Mouse (Mus musculus): ENCODE data around the gene Mrpl9.
A peak's percentile ranks its signal among the peaks of the same experiment; 100 is the strongest.

The Mrpl9 gene

DNA sequence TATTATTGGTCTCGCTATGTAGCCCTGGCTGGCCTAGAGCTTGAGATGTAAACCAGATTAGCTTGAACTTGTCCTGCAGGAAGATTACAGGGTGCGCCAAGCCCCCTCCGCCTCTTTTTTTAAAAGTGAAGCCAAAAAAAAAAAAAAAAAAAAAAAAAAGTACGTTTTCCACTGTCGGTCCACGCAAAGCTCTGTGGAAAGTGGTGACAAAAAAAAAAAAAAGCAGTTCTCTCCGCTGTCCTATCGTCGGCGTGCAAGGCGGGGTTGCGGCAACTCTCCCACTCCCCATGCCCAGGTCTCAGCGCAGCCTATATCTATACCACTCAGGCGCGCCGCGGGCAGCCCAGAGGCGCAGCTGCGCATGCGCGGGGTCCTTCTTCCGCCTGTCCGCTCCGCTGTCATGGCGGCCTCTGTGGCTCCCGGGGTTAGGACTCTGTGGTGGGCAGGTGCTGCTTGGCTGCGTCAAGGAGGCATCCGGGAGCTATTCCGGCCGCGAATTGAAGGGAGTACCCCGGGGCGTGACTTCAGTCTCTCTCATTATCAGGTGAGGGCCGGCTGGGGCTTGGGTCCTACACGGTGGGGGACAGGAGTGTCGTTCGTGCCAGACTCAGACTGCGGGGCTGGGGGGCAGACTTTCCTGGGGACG is at the start of gene Mrpl9:
Gene Mrpl9 (plus strand): TSS at position 368 of the 646 bp plus-strand sequence.
- peak; percentile 96 for DNase-seq (ENCODE audit: low spot score)

DNA sequence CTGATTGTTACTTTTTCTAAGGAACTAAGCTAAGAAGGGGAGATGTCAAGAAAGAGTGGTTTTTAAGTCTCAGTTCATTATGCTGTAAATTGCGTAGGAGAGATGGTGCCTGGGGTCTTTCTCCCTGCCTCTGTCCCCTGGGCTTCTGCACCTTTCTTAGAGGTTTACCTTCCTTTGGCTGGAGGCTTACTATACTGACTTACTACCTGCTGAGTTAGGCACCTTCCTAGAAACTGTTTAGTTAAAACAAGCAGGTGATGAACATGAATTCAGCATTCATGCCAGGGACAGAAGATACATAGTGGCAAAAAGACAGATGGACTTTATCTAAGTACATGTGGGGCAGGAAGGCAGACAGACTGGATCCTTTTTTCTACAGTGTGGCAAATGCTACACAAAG is 46.8 kb upstream of the Mrpl9 start:
- no peak for DNase-seq (ENCODE audit: low spot score)

DNA sequence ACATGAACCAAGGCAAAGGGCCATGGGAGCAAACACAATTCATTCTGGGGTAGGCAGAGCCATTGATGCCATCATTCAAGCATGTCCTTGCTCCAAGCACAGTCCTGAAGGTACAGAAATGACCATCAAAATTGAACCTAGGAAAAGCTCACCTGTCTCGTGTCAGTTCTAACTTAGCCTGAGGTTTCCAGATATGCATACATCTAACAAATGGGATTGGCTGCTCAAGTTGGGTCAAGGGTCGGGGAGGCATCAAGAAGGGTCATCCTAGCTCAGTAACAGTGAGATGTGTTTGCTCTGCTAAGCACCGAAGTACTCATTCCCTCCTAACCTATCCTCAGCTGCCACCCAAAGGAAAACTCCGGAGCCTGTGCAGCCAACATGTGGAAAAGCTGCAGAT is 46.3 kb upstream of the Mrpl9 start:
- no peak for DNase-seq (ENCODE audit: low spot score)

DNA sequence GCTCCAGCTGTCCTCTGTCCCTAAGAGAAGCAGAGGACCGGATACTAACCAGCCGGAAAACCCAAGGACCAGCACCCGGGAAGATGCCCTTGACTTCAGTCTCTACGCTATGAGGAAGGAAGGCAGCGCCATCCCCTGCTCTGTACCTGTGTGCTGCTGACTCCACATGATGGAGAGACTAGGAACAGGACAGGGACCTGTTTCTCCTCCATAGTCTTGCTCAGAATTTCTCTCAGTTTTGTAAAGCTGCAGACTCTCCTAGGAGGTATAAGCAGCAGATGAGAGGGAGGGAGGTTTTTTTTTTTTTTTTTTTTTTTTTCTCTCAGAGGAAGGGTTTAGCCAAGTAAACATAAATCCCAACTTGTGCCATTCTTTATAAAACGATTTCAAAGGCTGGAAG is 44.9 kb upstream of the Mrpl9 start, which contains the start of gene Lingo4:
Gene Lingo4 (plus strand): TSS at position 301 of the 400 bp plus-strand sequence.
- DNase-seq (ENCODE audit: low spot score), result no peak

DNA sequence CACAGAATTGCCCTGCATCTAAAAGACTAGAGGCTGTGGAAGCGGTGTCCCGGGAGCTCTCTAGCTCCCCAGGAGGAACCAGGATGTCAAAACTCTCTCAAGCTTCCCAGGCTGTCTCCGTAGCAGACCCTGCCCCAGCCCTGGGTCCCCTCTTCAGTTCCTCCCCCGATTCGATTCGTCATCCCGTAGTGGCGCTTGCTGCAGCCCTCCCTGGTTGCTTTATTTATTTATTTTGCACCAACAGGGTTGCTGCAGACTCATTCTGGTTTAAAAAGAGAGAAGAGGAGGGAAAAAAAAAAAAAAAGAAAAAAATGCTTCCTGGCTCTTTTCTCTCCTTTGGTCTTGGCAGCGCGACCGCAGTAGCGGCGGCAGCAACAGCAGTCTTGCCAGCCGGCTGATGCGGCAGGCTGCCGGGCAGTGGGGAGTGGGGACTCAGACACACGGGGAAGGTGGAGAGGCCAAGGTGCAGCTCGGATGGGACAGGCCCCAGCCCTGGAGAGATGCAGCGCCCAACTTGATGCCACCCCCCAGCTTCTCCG is 44.1 kb upstream of the Mrpl9 start:
- DNase-seq (ENCODE audit: low spot score), result peak; percentile 33

DNA sequence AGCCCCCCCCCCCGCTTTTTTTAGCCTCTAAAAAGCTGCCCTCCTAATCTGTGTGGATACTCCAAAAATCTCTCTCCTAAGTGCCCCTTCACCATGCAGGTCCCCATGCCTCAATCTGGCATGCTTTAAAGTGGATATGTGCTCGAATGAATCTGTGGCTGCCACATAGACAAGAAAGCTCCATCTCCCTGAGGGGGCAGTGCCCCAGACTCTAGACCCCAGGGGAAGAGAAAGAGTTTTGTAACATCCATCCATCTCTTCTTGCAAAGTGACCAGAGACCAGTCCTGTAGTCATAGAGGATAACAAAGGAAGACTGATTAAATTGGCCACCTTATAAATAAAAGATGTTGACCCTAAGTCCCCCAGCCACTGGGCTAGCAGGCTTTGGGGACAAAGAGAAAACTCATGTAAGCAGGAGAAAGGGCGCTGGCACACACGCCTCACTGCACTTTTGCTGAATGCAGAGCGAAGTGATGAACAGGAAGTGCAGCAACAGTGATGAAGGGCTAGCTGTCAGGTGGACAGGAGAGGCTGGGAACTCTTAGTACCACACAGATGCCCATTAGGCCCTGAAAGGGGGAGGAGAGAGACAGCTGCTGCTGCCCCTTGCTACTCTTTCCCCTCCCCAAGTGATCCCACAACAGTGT is 43.3 kb upstream of the Mrpl9 start:
- DNase-seq (ENCODE audit: low spot score), result no peak

- no peak for DNase-seq (ENCODE audit: low spot score)
Measured at GRCm38 (mm10) chr3:94402451-94402850, 40.7 kb upstream of the Mrpl9 start.

- DNase-seq (ENCODE audit: low spot score), result no peak
Measured at GRCm38 (mm10) chr3:94404366-94405054, 38.6 kb upstream of the Mrpl9 start.

- no peak for DNase-seq (ENCODE audit: low spot score)
Measured at GRCm38 (mm10) chr3:94405561-94405960, 37.6 kb upstream of the Mrpl9 start.

DNA sequence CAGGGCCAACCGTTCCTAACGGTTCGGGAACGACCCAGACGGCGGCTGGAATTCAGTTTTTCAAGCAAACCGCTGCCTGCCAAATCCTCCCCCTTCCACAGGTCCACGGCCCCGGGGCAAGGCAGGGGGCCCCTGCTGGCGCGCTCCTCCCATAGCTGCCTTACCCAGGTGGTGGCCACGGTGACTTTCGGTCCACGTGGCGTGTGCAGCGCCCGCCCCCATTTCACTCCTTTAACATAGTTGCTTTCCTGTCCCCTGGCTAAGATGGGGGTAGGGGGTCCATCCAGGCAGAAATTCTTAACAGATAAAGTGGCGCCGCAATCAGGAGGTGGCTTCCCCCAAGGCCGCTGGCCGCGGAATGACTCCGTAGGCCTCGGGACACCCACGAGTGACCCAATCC is 30.6 kb upstream of the Mrpl9 start:
- DNase-seq (ENCODE audit: low spot score), result peak; percentile 70

DNA sequence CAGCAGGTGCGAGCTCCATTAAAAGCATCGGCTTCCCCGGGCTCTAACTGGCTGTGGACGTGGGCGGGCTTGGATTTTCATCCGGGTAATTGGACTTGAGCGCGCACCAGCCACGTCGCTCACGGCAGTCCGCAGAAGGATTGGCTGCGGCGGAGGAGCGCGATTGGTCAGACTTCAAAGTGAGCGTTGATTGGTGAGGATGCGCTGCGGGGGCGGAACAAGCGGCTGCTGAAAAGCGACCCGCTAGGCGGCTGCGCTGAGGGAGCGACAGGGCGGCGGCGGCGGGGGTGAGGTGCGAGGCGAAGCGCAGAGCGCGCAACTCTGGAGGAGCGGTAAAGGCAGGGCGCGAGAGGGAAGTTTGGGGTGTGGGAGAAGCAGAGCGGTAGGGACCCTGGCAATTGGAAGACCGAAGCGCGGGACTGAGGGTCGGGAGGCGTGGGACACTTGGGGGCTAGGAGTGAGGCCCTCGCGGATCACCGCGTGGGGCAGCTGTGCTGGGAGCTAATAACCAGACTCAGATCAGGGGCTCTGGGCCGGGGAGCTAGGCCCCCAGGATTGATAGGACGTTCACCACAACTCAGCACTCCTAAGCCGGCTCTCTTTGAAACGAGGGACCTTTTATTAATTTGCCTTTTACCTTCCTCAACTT is 30.0 kb upstream of the Mrpl9 start, which contains the start of gene Tdrkh:
Gene Tdrkh (plus strand): TSS at position 243 of the 649 bp plus-strand sequence.
- DNase-seq (ENCODE audit: low spot score), result peak; percentile 99

GRCm38 (mm10) chr3:94430980-94431379 is 12.1 kb upstream of the Mrpl9 start:
- DNase-seq (ENCODE audit: low spot score), result no peak

DNA sequence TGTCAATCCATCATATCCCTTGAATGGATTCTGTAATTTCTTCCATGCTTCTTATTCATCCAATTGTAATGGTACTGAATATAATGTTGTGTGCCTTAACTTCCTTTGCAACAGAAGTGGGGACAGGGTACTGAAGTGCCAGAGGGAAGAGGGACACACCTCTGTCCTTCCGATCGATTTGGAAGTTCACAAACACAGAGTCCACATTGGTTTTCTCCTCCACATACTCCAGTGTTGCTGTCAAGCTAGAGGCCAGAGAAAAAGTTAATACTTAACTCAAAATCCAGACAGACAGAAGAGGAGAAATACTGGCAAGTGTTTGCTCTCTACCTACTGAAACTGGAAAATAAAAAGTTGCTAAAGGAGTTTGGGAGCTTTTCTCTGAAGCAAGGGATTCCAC is 8.8 kb upstream of the Mrpl9 start:
- DNase-seq (ENCODE audit: low spot score), result no peak

DNA sequence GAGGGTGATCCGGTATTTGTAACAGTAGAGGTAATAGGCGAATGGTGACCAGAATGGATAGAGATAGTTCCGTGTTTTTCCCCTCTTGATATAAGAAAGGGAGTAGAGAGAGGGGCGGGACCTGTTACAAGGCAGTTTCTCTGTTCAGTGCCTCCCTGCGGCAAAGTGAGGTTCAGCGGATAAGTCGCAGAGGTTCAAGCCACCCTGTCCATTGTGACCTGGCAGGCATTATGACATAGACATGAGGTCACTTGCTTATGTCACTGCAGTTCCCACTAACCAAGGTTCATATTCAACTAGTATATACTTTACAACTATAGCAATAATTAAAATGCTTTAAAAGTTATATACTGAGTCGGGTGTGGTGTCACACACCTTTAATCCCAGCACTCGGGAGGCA is 6.7 kb upstream of the Mrpl9 start:
- DNase-seq (ENCODE audit: low spot score), result no peak

GRCm38 (mm10) chr3:94441182-94441581 is 1.9 kb upstream of the Mrpl9 start:
- peak; percentile 66 for DNase-seq (ENCODE audit: low spot score)

- DNase-seq (ENCODE audit: low spot score), result no peak
Measured at GRCm38 (mm10) chr3:94443597-94443964, 463 bp downstream of the Mrpl9 start, which contains the start of gene Oaz3. Gene Oaz3, minus strand, starts transcription at chr3:94443915.

DNA sequence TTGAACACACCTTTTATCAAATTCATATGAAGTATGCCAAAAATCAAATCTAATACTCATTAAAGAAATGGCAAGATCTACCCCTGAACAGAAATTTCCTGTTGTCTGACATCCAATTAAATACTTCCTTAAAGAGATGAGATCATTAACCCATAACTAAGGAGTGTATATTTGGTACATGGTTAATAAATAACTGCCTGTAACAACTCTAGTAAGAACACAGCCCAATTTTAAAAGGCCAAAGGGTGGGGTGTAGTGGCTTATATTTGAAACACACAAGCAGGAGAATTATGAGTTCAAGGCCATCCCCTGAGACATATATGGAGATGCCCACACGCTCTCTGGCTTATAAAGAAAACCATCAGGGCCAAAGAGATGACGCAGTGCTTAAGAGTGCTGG is 6.3 kb downstream of the Mrpl9 start:
- DNase-seq (ENCODE audit: low spot score), result no peak

DNA sequence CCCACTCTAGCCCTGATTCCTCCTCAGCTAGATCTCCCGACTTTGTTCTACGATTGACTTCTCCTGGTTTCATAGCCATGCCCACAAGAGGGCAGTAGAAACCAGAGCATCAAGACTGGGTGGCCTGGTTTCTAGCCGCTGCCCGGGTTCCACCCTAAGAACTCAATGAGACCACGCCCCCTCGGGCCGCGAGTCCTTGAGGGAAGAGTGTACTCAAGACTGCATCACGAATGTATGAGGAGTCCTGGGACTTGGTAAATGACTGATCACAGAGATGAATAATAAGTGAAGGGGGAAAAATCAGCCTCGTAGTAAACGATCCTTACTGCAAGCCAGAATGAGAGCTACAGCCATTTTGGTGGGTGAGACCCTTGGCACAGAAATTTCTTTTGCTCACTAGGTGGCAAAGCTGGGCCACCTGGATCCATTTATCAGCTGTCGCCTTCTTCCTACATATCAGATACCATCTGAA is 13.4 kb downstream of the Mrpl9 start:
- peak; percentile 97 for DNase-seq (ENCODE audit: low spot score)

DNA sequence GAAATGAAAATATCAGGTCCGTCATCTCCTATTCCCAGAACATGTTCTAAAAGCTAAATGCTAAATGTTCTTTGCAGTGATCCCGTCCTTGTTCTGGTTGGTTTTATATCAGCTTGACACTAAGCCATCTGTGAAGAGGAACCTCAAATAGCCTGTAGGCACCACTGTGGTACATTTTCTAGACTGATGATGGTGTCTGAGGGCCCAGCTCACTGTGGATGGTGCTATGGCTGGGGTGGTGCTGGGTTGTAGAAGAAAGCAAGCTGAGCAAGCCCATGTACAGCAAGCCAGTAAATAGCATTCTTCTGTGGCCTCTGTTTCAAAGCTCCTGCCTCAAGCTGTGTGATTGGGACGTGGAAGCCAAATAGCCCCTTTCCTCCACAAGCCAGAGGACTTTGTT is 13.9 kb downstream of the Mrpl9 start:
- DNase-seq (ENCODE audit: low spot score), result no peak

- DNase-seq (ENCODE audit: low spot score), result no peak
Measured at GRCm38 (mm10) chr3:94459834-94460233, 16.7 kb downstream of the Mrpl9 start.

GRCm38 (mm10) chr3:94463926-94464578 is 20.9 kb downstream of the Mrpl9 start:
- peak; percentile 82 for DNase-seq (ENCODE audit: low spot score)

Measured in MN1 (cell line).